Comparison of ENCODE assay signal across 8 mouse cellular contexts in the genomic region with DNA sequence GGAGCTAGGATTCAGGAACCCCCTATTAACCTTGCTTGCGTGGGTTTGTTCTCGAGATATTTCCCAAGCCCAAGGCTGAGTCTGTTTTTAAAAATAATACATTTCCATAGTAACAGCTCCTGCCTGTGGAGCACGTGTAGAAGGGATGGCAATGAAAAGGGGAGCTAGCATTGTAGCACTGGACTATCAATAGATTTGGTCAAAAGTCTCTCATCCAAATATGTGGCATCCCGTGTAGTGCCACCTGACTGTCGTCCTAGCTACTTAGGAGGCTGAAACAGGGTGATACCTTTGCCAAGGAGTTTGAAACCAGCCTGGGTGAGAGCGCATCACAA. TPM values are rescaled to one million over a fixed set of nuclear protein-coding genes. Genes with fewer than 3 reads are reported as not detected.
A peak's percentile ranks its signal among the peaks of the same experiment; 100 is the strongest.
DNase-seq lines count a peak whose midpoint lies in the region; ATAC-seq and TF ChIP-seq lines count a peak whose summit lies in the region.

No protein-coding gene starts in this region.

- H3K4me3 ChIP-seq in kidney, adult 2 months (ENCODE audit: insufficient read depth, low read depth, low read length): peak overlapping the region; percentile 33
- peak overlapping the region; percentile 44 to 58 for H3K4me3 ChIP-seq in MEL (ENCODE audit: control insufficient read depth in 1 of 2, insufficient read depth in 1 of 2, low read depth in 2 of 2, low read length in 2 of 2)
- peak overlapping the region; percentile 95; the same call in 1 of the 2 replicates for H3K4me3 ChIP-seq in liver, postnatal 0 days (ENCODE audit: low read depth, low read length)

- 21% methylated on average over 6 of the region's 6 CpGs for WGBS in kidney, adult 2 months
- 26% methylated on average over 6 of the region's 6 CpGs for WGBS in liver, postnatal 0 days (ENCODE audit: insufficient replicate concordance)

- ATAC-seq in granulocyte monocyte progenitor cell, adult 5-6 weeks (replicated peaks; ENCODE audit: poor library complexity, severe bottlenecking): 0 out of 2 replicates have a peak, but pooled peaks have one; percentile 26
- peak; percentile 11 for ATAC-seq in liver, postnatal 0 days
- ATAC-seq in monocyte, adult 5-6 weeks (replicated peaks; ENCODE audit: insufficient number of reproducible peaks, low FRiP score, low TSS enrichment, poor library complexity, severe bottlenecking): no peak

- peak overlapping the region; percentile 54; the same call in 1 of the 2 replicates for H3K27ac ChIP-seq in kidney, adult 2 months (ENCODE audit: insufficient read depth, low read depth, low read length)
- H3K27ac ChIP-seq in MEL (ENCODE audit: control insufficient read depth, low read depth, low read length): peak overlapping the region; percentile 9; the same call in 1 of the 2 replicates
- H3K27ac ChIP-seq in liver, postnatal 0 days (ENCODE audit: low read depth): peak overlapping the region; percentile 74

- peak overlapping the region; percentile 92 for H3K4me2 ChIP-seq in liver, postnatal 0 days (ENCODE audit: low read depth, low read length)

- peak overlapping the region; percentile 50 for H3K9ac ChIP-seq in MEL (ENCODE audit: control insufficient read depth, low read depth, low read length, poor library complexity, severe bottlenecking)
- peak overlapping the region; percentile 81 for H3K9ac ChIP-seq in liver, postnatal 0 days (replicated peaks)

- peaks cover 11% of the 10 kb centered on the region for H3K4me1 ChIP-seq in kidney, adult 2 months (ENCODE audit: control insufficient read depth, insufficient read depth, low read length)
- peaks cover 10 to 16% of the 10 kb centered on the region in 2 experiments for H3K4me1 ChIP-seq in MEL (ENCODE audit: control insufficient read depth in 1 of 2, insufficient read depth in 2 of 2, low read length in 2 of 2)
- peaks cover 41% of the 10 kb centered on the region for H3K4me1 ChIP-seq in liver, postnatal 0 days (ENCODE audit: insufficient read depth)

- peaks cover 9% of the 10 kb centered on the region; the same call in 1 of the 2 replicates for H3K79me2 ChIP-seq in MEL (ENCODE audit: control insufficient read depth, insufficient read depth, low read length, poor library complexity)

- no peak for TF ChIP-seq RAD21 in MEL (IDR thresholded peaks at IDR 0.05; ENCODE audit: low read depth, low read length)

- DNase-seq in kidney, adult 2 months: no peak
- DNase-seq in kidney, postnatal 14 days: no peak
- DNase-seq in MEL (ENCODE audit: low read depth, low spot score): no peak
- no peak for DNase-seq in liver, postnatal 0 days
- no peak for DNase-seq in thymus, postnatal 14 days
- no peak for DNase-seq in embryo, embryonic 9.5 days (ENCODE audit: extremely low spot score)

- H3K27me3 ChIP-seq in kidney, adult 2 months (replicated peaks; ENCODE audit: control insufficient read depth, insufficient read depth, low read length): no peaks in the 10 kb centered on the region
- no peaks in the 10 kb centered on the region for H3K27me3 ChIP-seq in MEL (ENCODE audit: control insufficient read depth in 1 of 2, insufficient read depth in 2 of 2, low read length in 2 of 2)
- H3K27me3 ChIP-seq in liver, postnatal 0 days (ENCODE audit: insufficient read depth, low read length): no peaks in the 10 kb centered on the region

- no peak for TF ChIP-seq POLR2A in kidney, adult 2 months (IDR thresholded peaks at IDR 0.05; ENCODE audit: low read depth, low read length)
- no peak for TF ChIP-seq POLR2A in MEL (IDR thresholded peaks at IDR 0.05; ENCODE audit: control insufficient read depth in 1 of 2, insufficient read depth in 1 of 2, low read depth in 1 of 2, low read length in 2 of 2, poor library complexity in 1 of 2)

- no peaks in the 10 kb centered on the region for H3K9me3 ChIP-seq in MEL (replicated peaks; ENCODE audit: insufficient read depth, low read length)
- no peaks in the 10 kb centered on the region for H3K9me3 ChIP-seq in liver, postnatal 0 days (ENCODE audit: low read length)

- peaks cover 4% of the 10 kb centered on the region for H3K36me3 ChIP-seq in kidney, adult 2 months (ENCODE audit: control insufficient read depth, insufficient read depth, low read length)
- H3K36me3 ChIP-seq in MEL (ENCODE audit: control insufficient read depth in 1 of 2, insufficient read depth in 2 of 2, low read length in 2 of 2): peaks cover 0 to 12% of the 10 kb centered on the region in 2 experiments; a peak in 2 of 4 replicates
- peaks cover 13% of the 10 kb centered on the region for H3K36me3 ChIP-seq in liver, postnatal 0 days (replicated peaks; ENCODE audit: insufficient read depth, low read length)

- no peak for TF ChIP-seq CTCF in kidney, adult 2 months (conservative IDR thresholded peaks at IDR 0.05; ENCODE audit: insufficient read depth, insufficient read length, low read depth, low read length)
- TF ChIP-seq CTCF in MEL (IDR thresholded peaks at IDR 0.05 in 2 of 3, conservative IDR thresholded peaks at IDR 0.05 in 1 of 3; ENCODE audit: control insufficient read depth in 1 of 3, insufficient read depth in 1 of 3, low read depth in 2 of 3, low read length in 3 of 3, poor library complexity in 1 of 3, severe bottlenecking in 1 of 3): no peak
- no peak for TF ChIP-seq CTCF in liver, postnatal 0 days (IDR thresholded peaks at IDR 0.05; ENCODE audit: low read depth)

- no peak for TF ChIP-seq EP300 in MEL (IDR thresholded peaks at IDR 0.05; ENCODE audit: low read depth in 1 of 2, low read length in 2 of 2)
- TF ChIP-seq EP300 in liver, postnatal 0 days (IDR thresholded peaks at IDR 0.05; ENCODE audit: low read depth): no peak

TF ChIP-seq in MEL, 35 proteins besides CTCF, POLR2A, EP300 and RAD21:
- TF ChIP-seq NRF1 (IDR thresholded peaks at IDR 0.05; ENCODE audit: insufficient read depth, low read depth, low read length, poor library complexity, severe bottlenecking) (no peak), MXI1 (IDR thresholded peaks at IDR 0.05; ENCODE audit: low read depth, low read length) (peak; percentile 55; the same call in 1 of the 2 replicates), USF1 (IDR thresholded peaks at IDR 0.05; ENCODE audit: low read depth, low read length) (no peak), GATA1 (IDR thresholded peaks at IDR 0.05; ENCODE audit: low read depth, low read length) (no peak), MAX (IDR thresholded peaks at IDR 0.05; ENCODE audit: low read length) (peak; percentile 17; the same call in 1 of the 2 replicates)

RNA-seq across cellular contexts. Expression of a gene that starts 0.7 kb away (rescaled TPM):
- polyA plus RNA-seq in kidney, adult 2 months (2012; rRNA removed): 164 and 194 TPM in 2 replicates
- 4.3 and 4.7 TPM in 2 replicates for total RNA-seq in MEL (2012; rRNA removed)
- 10 to 100 TPM in 1 of 2 experiments, not detected in 1; 10.9 TPM for polyA plus RNA-seq in MEL (2012; ENCODE audit: insufficient read depth in 1 of 2, insufficient read length in 2 of 2, low read depth in 1 of 2, low replicate concordance in 2 of 2, missing spikeins in 1 of 2)
- 8.3 and 17.5 TPM in 2 replicates for total RNA-seq in granulocyte monocyte progenitor cell, adult 5-6 weeks (2014; fragmentation: Nextera tagmentation)
- 4.2 and 5.9 TPM in 2 replicates for total RNA-seq in granulocyte monocyte progenitor cell, adult 5-6 weeks (2017)
- polyA plus RNA-seq in liver, postnatal 0 days (2015; fragmentation: Nextera tagmentation; extraction: Ambion mirVana): 10.1 and 11.4 TPM in 2 replicates
- 6.0 to 18.9 TPM (median 12.2 TPM) in 3 replicates for total RNA-seq in monocyte, adult 5-6 weeks (2017)

RNA-seq across cellular contexts. Expression of a gene that starts 5.1 kb away (rescaled TPM):
- 41.9 and 45.8 TPM in 2 replicates for polyA plus RNA-seq in kidney, adult 2 months (2012; rRNA removed)
- 12.7 and 14.9 TPM in 2 replicates for total RNA-seq in MEL (2012; rRNA removed)
- polyA plus RNA-seq in MEL (2012; ENCODE audit: insufficient read depth in 1 of 2, insufficient read length in 2 of 2, low read depth in 1 of 2, low replicate concordance in 2 of 2, missing spikeins in 1 of 2): 10 to 100 TPM in 1 of 2 experiments, not detected in 1; 43.5 TPM
- 41.0 and 48.8 TPM in 2 replicates for total RNA-seq in granulocyte monocyte progenitor cell, adult 5-6 weeks (2014; fragmentation: Nextera tagmentation)
- 18.2 and 26.4 TPM in 2 replicates for total RNA-seq in granulocyte monocyte progenitor cell, adult 5-6 weeks (2017)
- 19.0 and 19.4 TPM in 2 replicates for polyA plus RNA-seq in liver, postnatal 0 days (2015; fragmentation: Nextera tagmentation; extraction: Ambion mirVana)
- total RNA-seq in monocyte, adult 5-6 weeks (2017): 1.8 to 5.6 TPM (median 2.3 TPM) in 3 replicates

RNA-seq across cellular contexts. Expression of a gene that starts 13.7 kb away (rescaled TPM):
- polyA plus RNA-seq in kidney, adult 2 months (2012; rRNA removed): 23.6 and 31.5 TPM in 2 replicates
- total RNA-seq in MEL (2012; rRNA removed): 805 and 828 TPM in 2 replicates
- polyA plus RNA-seq in MEL (2012; ENCODE audit: insufficient read depth in 1 of 2, insufficient read length in 2 of 2, low read depth in 1 of 2, low replicate concordance in 2 of 2, missing spikeins in 1 of 2): 10 to 100 TPM in 1 of 2 experiments, not detected in 1; 89.6 TPM
- 76.3 and 96.9 TPM in 2 replicates for total RNA-seq in granulocyte monocyte progenitor cell, adult 5-6 weeks (2014; fragmentation: Nextera tagmentation)
- total RNA-seq in granulocyte monocyte progenitor cell, adult 5-6 weeks (2017): 298 and 423 TPM in 2 replicates
- 152 and 164 TPM in 2 replicates for polyA plus RNA-seq in liver, postnatal 0 days (2015; fragmentation: Nextera tagmentation; extraction: Ambion mirVana)
- 8.1 to 12.3 TPM (median 8.6 TPM) in 3 replicates for total RNA-seq in monocyte, adult 5-6 weeks (2017)

RNA-seq across cellular contexts. Expression of a gene that starts 15.3 kb away (rescaled TPM):
- 14.4 and 17.8 TPM in 2 replicates for polyA plus RNA-seq in kidney, adult 2 months (2012; rRNA removed)
- 14.3 and 16.4 TPM in 2 replicates for total RNA-seq in MEL (2012; rRNA removed)
- 10 to 100 TPM in 1 of 2 experiments, not detected in 1; 31.3 TPM for polyA plus RNA-seq in MEL (2012; ENCODE audit: insufficient read depth in 1 of 2, insufficient read length in 2 of 2, low read depth in 1 of 2, low replicate concordance in 2 of 2, missing spikeins in 1 of 2)
- 12.7 TPM in 2 replicates for total RNA-seq in granulocyte monocyte progenitor cell, adult 5-6 weeks (2014; fragmentation: Nextera tagmentation)
- total RNA-seq in granulocyte monocyte progenitor cell, adult 5-6 weeks (2017): 11.6 and 12.2 TPM in 2 replicates
- polyA plus RNA-seq in liver, postnatal 0 days (2015; fragmentation: Nextera tagmentation; extraction: Ambion mirVana): 4.5 and 6.3 TPM in 2 replicates
- total RNA-seq in monocyte, adult 5-6 weeks (2017): 22.9 to 34.0 TPM (median 23.0 TPM) in 3 replicates

RNA-seq across cellular contexts. Expression of a gene that starts 23.3 kb away (rescaled TPM):
- polyA plus RNA-seq in kidney, adult 2 months (2012; rRNA removed): 47.4 and 49.3 TPM in 2 replicates
- total RNA-seq in MEL (2012; rRNA removed): 110 and 145 TPM in 2 replicates
- 100 to 1,000 TPM in 1 of 2 experiments, not detected in 1; 138 TPM for polyA plus RNA-seq in MEL (2012; ENCODE audit: insufficient read depth in 1 of 2, insufficient read length in 2 of 2, low read depth in 1 of 2, low replicate concordance in 2 of 2, missing spikeins in 1 of 2)
- 64.3 and 92.6 TPM in 2 replicates for total RNA-seq in granulocyte monocyte progenitor cell, adult 5-6 weeks (2014; fragmentation: Nextera tagmentation)
- 32.2 and 47.4 TPM in 2 replicates for total RNA-seq in granulocyte monocyte progenitor cell, adult 5-6 weeks (2017)
- polyA plus RNA-seq in liver, postnatal 0 days (2015; fragmentation: Nextera tagmentation; extraction: Ambion mirVana): 517 and 539 TPM in 2 replicates
- 8.2 to 19.1 TPM (median 15.1 TPM) in 3 replicates for total RNA-seq in monocyte, adult 5-6 weeks (2017)

Comparison
In these comparisons a context has a peak if more than half of its experiments do, and no peak if none do; other contexts are left out.
1. H3K27ac ChIP-seq: peak in every context shown above with its lines; median percentile 74 in liver, postnatal 0 days; 54 in kidney, adult 2 months; 9 in MEL.
2. H3K4me3 ChIP-seq: peak in every context shown above with its lines; median percentile 95 in liver, postnatal 0 days; 51 in MEL; 33 in kidney, adult 2 months.